Mouse (Mus musculus): Measurements from ENCODE around the gene AF366264. TPM values are rescaled to one million over a fixed set of nuclear protein-coding genes. Genes with fewer than 3 reads are reported as not detected.

The AF366264 gene
- polyA plus RNA-seq (2017; shearing (Covaris generic)), result not detected

GRCm38 (mm10) chr8:13838289-13838688 lies at the start of gene AF366264:
AF366264 (minus strand) TSS chr8:13838389.

GRCm38 (mm10) chr8:13785250-13785763 lies 52.9 kb downstream of the AF366264 start, which contains the start of gene Upf3a:
Upf3a (plus strand) TSS chr8:13785615.

Other genes with a start within 250 kb of the AF366264 start
- gene Rasa3, start 160.8 kb downstream of the AF366264 start, polyA plus RNA-seq (2017; shearing (Covaris generic)), result 237 TPM
- gene Cfap97d2, start 132.5 kb downstream of the AF366264 start, polyA plus RNA-seq (2017; shearing (Covaris generic)), result not detected
- gene Cdc16, start 80.7 kb downstream of the AF366264 start, polyA plus RNA-seq (2017; shearing (Covaris generic)), result 36.6 TPM
- gene Upf3a, start 52.8 kb downstream of the AF366264 start, polyA plus RNA-seq (2017; shearing (Covaris generic)), result 33.1 TPM
- 23.0 TPM for gene Champ1, start 31.3 kb upstream of the AF366264 start, polyA plus RNA-seq (2017; shearing (Covaris generic))
- gene Coprs, start 51.9 kb upstream of the AF366264 start, polyA plus RNA-seq (2017; shearing (Covaris generic)), result 1.4 TPM

Measured in effector memory CD4-positive, alpha-beta T cell, adult 5 months (primary cell).